Mouse (Mus musculus) bone marrow, adult 2 months (tissue): Measurements from ENCODE around the gene Bdkrb1.

ENCODE experiments used
- CTCF ChIP-seq: fragments of 200-500 bp; IDR thresholded peaks from 2 replicates; pipeline ENCODE4 v1.5.1; 2011; ENCODE audit warnings: low read length, control low read depth; ENCODE audit not compliant: control insufficient read depth, insufficient read depth
- POLR2A ChIP-seq: fragments of 200-500 bp; IDR thresholded peaks from 2 replicates; pipeline ENCODE4 v1.6.1; 2011; ENCODE audit warnings: low read depth, mild to moderate bottlenecking, control low read depth, low read length, borderline replicate concordance; ENCODE audit not compliant: control insufficient read depth

DNA sequence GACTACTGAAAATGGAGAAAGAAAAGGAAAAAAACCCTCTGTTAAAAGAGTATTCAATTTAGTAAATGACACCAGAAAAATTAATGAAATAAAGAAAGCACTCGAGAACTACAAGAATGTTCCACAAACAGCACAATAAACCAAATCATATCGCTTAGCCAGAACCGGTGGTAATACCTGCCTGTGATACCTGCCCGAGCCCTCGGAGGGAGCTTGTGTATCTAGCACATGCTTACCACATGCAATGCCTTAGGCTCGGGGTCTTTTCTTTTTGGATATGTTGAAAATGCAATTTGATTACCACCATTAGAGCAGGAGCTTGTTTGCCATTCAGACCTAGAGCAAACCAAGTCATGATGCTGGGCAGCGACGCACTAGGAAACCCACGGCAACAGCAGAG lies 33.7 kb downstream of the Bdkrb1 start:
- no peak for TF ChIP-seq CTCF
- TF ChIP-seq POLR2A, result no peak
